Mouse (Mus musculus): Measurements from ENCODE around the gene Rex1bd. TPM values are rescaled to one million over a fixed set of nuclear protein-coding genes. Genes with fewer than 3 reads are reported as not detected.
A peak's percentile ranks its signal among the peaks of the same experiment; 100 is the strongest.

The Rex1bd gene
- polyA plus RNA-seq, 1 experiment from 2014 or later: 135 TPM

DNA sequence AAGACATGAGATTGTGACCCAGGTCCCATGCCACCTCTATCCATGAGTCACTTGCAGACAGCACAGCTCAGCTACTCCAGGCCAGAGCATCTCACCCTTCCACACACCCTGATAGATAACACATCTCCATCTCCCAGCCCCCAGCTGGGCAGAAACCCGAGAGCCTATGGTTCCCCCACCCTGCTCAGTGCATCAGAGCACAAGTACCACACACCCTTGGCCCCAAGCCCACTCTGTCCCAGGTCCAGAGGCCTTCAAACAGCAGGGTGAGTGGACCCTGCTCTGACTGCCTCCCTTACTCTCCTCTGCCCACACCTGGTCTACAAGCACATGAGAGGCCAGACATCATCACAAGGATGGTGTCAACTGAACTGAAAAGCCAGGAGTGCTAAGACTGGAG lies 38.6 kb downstream of the Rex1bd start:
- 50% methylated on average over 1 of the region's 1 CpGs for WGBS
- Histone ChIP-seq H3K36me3 (ENCODE audit: insufficient read depth, low read length) (no peaks in the 10 kb centered on the region), H3K27me3 (ENCODE audit: insufficient read depth, low read length) (no peaks in the 10 kb centered on the region), H3K4me3 (ENCODE audit: low read length) (no peak overlapping the region), H3K9ac (replicated peaks; ENCODE audit: low read length) (no peak overlapping the region), H3K27ac (ENCODE audit: low read length) (no peak overlapping the region), H3K9me3 (ENCODE audit: low read length) (no peaks in the 10 kb centered on the region), H3K4me1 (ENCODE audit: insufficient read depth, low read length) (peaks cover 11% of the 10 kb centered on the region), H3K4me2 (replicated peaks; ENCODE audit: low read depth, low read length) (no peak overlapping the region)
- 0 out of 2 replicates have a peak, but pooled peaks have one; percentile 3 for ATAC-seq (ENCODE audit: low FRiP score, low TSS enrichment)

DNA sequence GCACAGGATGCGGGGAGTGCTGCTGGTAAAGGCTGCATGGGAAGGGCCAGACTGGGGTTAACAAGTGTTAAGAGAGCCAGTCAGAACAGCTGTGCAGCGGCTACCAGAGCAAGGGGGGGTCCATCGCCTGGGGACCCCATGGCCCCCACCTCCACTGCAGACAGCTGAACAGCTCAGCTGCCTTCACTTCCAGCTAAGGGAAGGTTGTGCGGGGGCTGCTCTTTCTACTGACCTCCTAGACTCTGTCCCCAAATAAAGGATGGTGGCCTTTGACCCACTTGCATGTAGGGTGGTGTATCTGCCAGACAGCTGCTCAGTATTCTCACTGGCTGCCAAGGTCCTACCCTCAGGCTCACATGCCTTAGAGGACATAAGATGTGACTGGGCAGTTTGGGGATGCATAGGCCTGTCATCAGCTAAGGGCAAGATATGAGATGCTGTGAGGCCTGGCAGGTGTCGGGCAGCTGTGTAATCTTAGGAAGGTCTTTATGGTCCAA lies 39.3 kb downstream of the Rex1bd start:
- ATAC-seq (ENCODE audit: low FRiP score, low TSS enrichment): no peak
- Histone ChIP-seq H3K4me1 (ENCODE audit: insufficient read depth, low read length) (peaks cover 11% of the 10 kb centered on the region), H3K36me3 (ENCODE audit: insufficient read depth, low read length) (no peaks in the 10 kb centered on the region), H3K27ac (ENCODE audit: low read length) (no peak overlapping the region), H3K27me3 (ENCODE audit: insufficient read depth, low read length) (no peaks in the 10 kb centered on the region), H3K9ac (replicated peaks; ENCODE audit: low read length) (0 out of 2 replicates have a peak overlapping the region, but pooled peaks have one; percentile 2), H3K9me3 (ENCODE audit: low read length) (no peaks in the 10 kb centered on the region), H3K4me3 (ENCODE audit: low read length) (no peak overlapping the region), H3K4me2 (replicated peaks; ENCODE audit: low read depth, low read length) (no peak overlapping the region)
- 52% methylated on average over 5 of the region's 5 CpGs for WGBS

GRCm38 (mm10) chr8:70466771-70467170 lies 39.8 kb downstream of the Rex1bd start:
- Histone ChIP-seq H3K27me3 (ENCODE audit: insufficient read depth, low read length) (no peaks in the 10 kb centered on the region), H3K9ac (replicated peaks; ENCODE audit: low read length) (0 out of 2 replicates have a peak overlapping the region, but pooled peaks have one; percentile 2), H3K9me3 (ENCODE audit: low read length) (no peaks in the 10 kb centered on the region), H3K27ac (ENCODE audit: low read length) (no peak overlapping the region), H3K4me3 (ENCODE audit: low read length) (no peak overlapping the region), H3K4me2 (replicated peaks; ENCODE audit: low read depth, low read length) (no peak overlapping the region), H3K36me3 (ENCODE audit: insufficient read depth, low read length) (no peaks in the 10 kb centered on the region), H3K4me1 (ENCODE audit: insufficient read depth, low read length) (peaks cover 11% of the 10 kb centered on the region)
- 56% methylated on average over 11 of the region's 11 CpGs for WGBS
- ATAC-seq (ENCODE audit: low FRiP score, low TSS enrichment): no peak

- H3K4me2 ChIP-seq (replicated peaks; ENCODE audit: low read depth, low read length): no peak overlapping the region
- WGBS: 77% methylated on average over 4 of the region's 4 CpGs
- no peak overlapping the region for H3K4me3 ChIP-seq (ENCODE audit: low read length)
- H3K4me1 ChIP-seq (ENCODE audit: insufficient read depth, low read length): peaks cover 11% of the 10 kb centered on the region
- H3K27me3 ChIP-seq (ENCODE audit: insufficient read depth, low read length): no peaks in the 10 kb centered on the region
- H3K36me3 ChIP-seq (ENCODE audit: insufficient read depth, low read length): no peaks in the 10 kb centered on the region
- no peak overlapping the region for H3K27ac ChIP-seq (ENCODE audit: low read length)
- no peak overlapping the region for H3K9ac ChIP-seq (replicated peaks; ENCODE audit: low read length)
- no peaks in the 10 kb centered on the region for H3K9me3 ChIP-seq (ENCODE audit: low read length)
- no peak for ATAC-seq (ENCODE audit: low FRiP score, low TSS enrichment)
Measured at GRCm38 (mm10) chr8:70466305-70466704, 40.2 kb downstream of the Rex1bd start.

DNA sequence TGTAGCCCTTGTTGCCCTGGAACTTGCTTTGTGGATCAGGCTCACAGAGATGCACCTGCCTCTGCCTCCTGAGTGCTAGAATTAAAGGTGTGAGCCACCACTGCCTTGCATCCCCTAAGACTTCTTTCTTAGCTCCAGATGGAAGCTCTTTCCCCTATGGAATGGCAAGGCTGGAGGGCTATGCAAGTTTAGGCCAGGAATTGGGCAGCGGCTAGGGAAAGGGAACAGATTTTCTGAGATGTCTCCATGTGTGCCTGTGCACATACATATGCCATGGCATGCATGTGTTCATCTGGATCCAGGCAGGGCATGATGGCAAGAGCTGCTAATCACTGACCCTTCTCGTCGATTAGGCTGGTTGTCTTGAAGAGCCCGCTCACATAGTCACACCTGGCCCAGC lies 40.9 kb downstream of the Rex1bd start:
- 96% methylated on average over 4 of the region's 4 CpGs for WGBS
- no peak for ATAC-seq (ENCODE audit: low FRiP score, low TSS enrichment)
- H3K4me2 ChIP-seq (replicated peaks; ENCODE audit: low read depth, low read length): no peak overlapping the region

GRCm38 (mm10) chr8:70464162-70464561 lies 42.4 kb downstream of the Rex1bd start:
- no peak for ATAC-seq (ENCODE audit: low FRiP score, low TSS enrichment)
- WGBS: 89% methylated on average over 6 of the region's 6 CpGs

More for the DNA sequence above, 40.9 kb downstream of the Rex1bd start:
- Histone ChIP-seq H3K4me1 (ENCODE audit: insufficient read depth, low read length) (peaks cover 11% of the 10 kb centered on the region), H3K27me3 (ENCODE audit: insufficient read depth, low read length) (no peaks in the 10 kb centered on the region), H3K9ac (replicated peaks; ENCODE audit: low read length) (no peak overlapping the region), H3K9me3 (ENCODE audit: low read length) (no peaks in the 10 kb centered on the region), H3K4me3 (ENCODE audit: low read length) (no peak overlapping the region), H3K27ac (ENCODE audit: low read length) (no peak overlapping the region), H3K36me3 (ENCODE audit: insufficient read depth, low read length) (no peaks in the 10 kb centered on the region)

DNA sequence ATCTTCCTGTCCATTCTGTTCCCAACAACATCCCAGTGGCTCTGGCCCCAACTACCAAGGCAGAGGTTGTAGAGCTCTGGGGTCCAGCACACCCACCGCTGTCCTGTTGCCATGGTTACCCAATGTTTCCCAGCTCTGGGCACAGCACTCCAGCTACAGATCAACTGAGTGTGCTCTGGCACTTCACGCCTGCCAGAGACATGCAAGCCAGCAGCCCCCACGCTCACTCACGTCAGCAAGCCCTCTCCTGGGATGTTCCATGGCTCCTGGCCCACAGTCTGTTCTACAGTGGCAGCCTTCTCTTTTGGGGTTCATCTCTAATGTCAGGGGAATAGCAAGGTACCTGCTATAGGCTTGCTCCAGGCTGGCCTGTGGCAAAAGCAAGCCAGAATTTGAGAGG lies 43.2 kb downstream of the Rex1bd start:
- Histone ChIP-seq H3K9me3 (ENCODE audit: low read length) (no peaks in the 10 kb centered on the region; the same call in 1 of the 2 replicates), H3K36me3 (ENCODE audit: insufficient read depth, low read length) (no peaks in the 10 kb centered on the region), H3K9ac (replicated peaks; ENCODE audit: low read length) (no peak overlapping the region), H3K4me1 (ENCODE audit: insufficient read depth, low read length) (peaks cover 11% of the 10 kb centered on the region), H3K4me3 (ENCODE audit: low read length) (no peak overlapping the region), H3K27me3 (ENCODE audit: insufficient read depth, low read length) (no peaks in the 10 kb centered on the region), H3K27ac (ENCODE audit: low read length) (no peak overlapping the region), H3K4me2 (replicated peaks; ENCODE audit: low read depth, low read length) (no peak overlapping the region)
- no peak for ATAC-seq (ENCODE audit: low FRiP score, low TSS enrichment)
- WGBS: 79% methylated on average over 4 of the region's 4 CpGs

More at GRCm38 (mm10) chr8:70464162-70464561, 42.4 kb downstream of the Rex1bd start:
- H3K4me2 ChIP-seq (replicated peaks; ENCODE audit: low read depth, low read length): no peak overlapping the region
- H3K36me3 ChIP-seq (ENCODE audit: insufficient read depth, low read length): no peaks in the 10 kb centered on the region
- no peak overlapping the region for H3K9ac ChIP-seq (replicated peaks; ENCODE audit: low read length)
- H3K27me3 ChIP-seq (ENCODE audit: insufficient read depth, low read length): no peaks in the 10 kb centered on the region
- no peak overlapping the region for H3K4me3 ChIP-seq (ENCODE audit: low read length)
- H3K27ac ChIP-seq (ENCODE audit: low read length): no peak overlapping the region
- no peaks in the 10 kb centered on the region; the same call in 1 of the 2 replicates for H3K9me3 ChIP-seq (ENCODE audit: low read length)
- H3K4me1 ChIP-seq (ENCODE audit: insufficient read depth, low read length): peaks cover 11% of the 10 kb centered on the region

DNA sequence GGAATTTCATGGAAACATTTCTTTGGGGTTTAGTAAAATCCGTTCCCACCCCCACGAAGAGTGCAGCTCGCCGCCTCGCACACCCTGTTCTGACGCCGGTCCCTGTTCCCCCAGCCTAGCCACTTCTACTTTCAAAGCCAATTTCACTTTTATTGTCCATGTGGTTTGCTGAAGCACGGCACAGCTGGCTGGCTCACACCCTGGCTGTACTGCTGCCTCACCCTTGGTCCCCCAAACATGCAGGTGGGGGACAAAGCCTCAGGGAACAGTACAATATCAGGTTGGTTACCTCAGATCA lies 44.1 kb downstream of the Rex1bd start:
- Histone ChIP-seq H3K27ac (ENCODE audit: low read length) (no peak overlapping the region), H3K9me3 (ENCODE audit: low read length) (no peaks in the 10 kb centered on the region; the same call in 1 of the 2 replicates), H3K4me1 (ENCODE audit: insufficient read depth, low read length) (peaks cover 8% of the 10 kb centered on the region), H3K4me3 (ENCODE audit: low read length) (no peak overlapping the region), H3K9ac (replicated peaks; ENCODE audit: low read length) (no peak overlapping the region), H3K36me3 (ENCODE audit: insufficient read depth, low read length) (no peaks in the 10 kb centered on the region), H3K4me2 (replicated peaks; ENCODE audit: low read depth, low read length) (no peak overlapping the region), H3K27me3 (ENCODE audit: insufficient read depth, low read length) (no peaks in the 10 kb centered on the region)
- 63% methylated on average over 8 of the region's 8 CpGs for WGBS
- ATAC-seq (ENCODE audit: low FRiP score, low TSS enrichment): no peak

- H3K4me1 ChIP-seq (ENCODE audit: insufficient read depth, low read length): peaks cover 4% of the 10 kb centered on the region
- no peaks in the 10 kb centered on the region; the same call in 1 of the 2 replicates for H3K9me3 ChIP-seq (ENCODE audit: low read length)
- WGBS: 88% methylated on average over 16 of the region's 16 CpGs
- H3K4me3 ChIP-seq (ENCODE audit: low read length): no peak overlapping the region
- peak; percentile 55; the same call in 1 of the 2 replicates for ATAC-seq (ENCODE audit: low FRiP score, low TSS enrichment)
- no peak overlapping the region for H3K27ac ChIP-seq (ENCODE audit: low read length)
- no peak overlapping the region for H3K9ac ChIP-seq (replicated peaks; ENCODE audit: low read length)
- H3K4me2 ChIP-seq (replicated peaks; ENCODE audit: low read depth, low read length): no peak overlapping the region
- no peaks in the 10 kb centered on the region for H3K36me3 ChIP-seq (ENCODE audit: insufficient read depth, low read length)
- H3K27me3 ChIP-seq (ENCODE audit: insufficient read depth, low read length): no peaks in the 10 kb centered on the region
Measured at GRCm38 (mm10) chr8:70461765-70462515, 44.6 kb downstream of the Rex1bd start.

GRCm38 (mm10) chr8:70460606-70461005 lies 45.9 kb downstream of the Rex1bd start:
- no peak overlapping the region for H3K27ac ChIP-seq (ENCODE audit: low read length)
- H3K9ac ChIP-seq (replicated peaks; ENCODE audit: low read length): no peak overlapping the region
- no peak overlapping the region for H3K4me3 ChIP-seq (ENCODE audit: low read length)
- ATAC-seq (ENCODE audit: low FRiP score, low TSS enrichment): no peak
- no peaks in the 10 kb centered on the region for H3K27me3 ChIP-seq (ENCODE audit: insufficient read depth, low read length)
- no peaks in the 10 kb centered on the region for H3K36me3 ChIP-seq (ENCODE audit: insufficient read depth, low read length)
- H3K9me3 ChIP-seq (ENCODE audit: low read length): no peaks in the 10 kb centered on the region; the same call in 1 of the 2 replicates
- 86% methylated on average over 9 of the region's 9 CpGs for WGBS
- no peaks in the 10 kb centered on the region for H3K4me1 ChIP-seq (ENCODE audit: insufficient read depth, low read length)
- H3K4me2 ChIP-seq (replicated peaks; ENCODE audit: low read depth, low read length): no peak overlapping the region
